Mouse (Mus musculus): ENCODE measurements around the gene U2af2.

GRCm38 (mm10) chr7:5092831-5093510 lies 31.0 kb downstream of the U2af2 start:
- TF ChIP-seq POLR2A (IDR thresholded peaks at IDR 0.05; ENCODE audit: insufficient read depth, low read depth, low read length) = no peak
- no peak for TF ChIP-seq CTCF (IDR thresholded peaks at IDR 0.05; ENCODE audit: insufficient read depth, low read depth, low read length)

Data from olfactory bulb, adult 2 months (tissue).